Mouse (Mus musculus) midbrain, embryonic 13.5 days (tissue): ENCODE data around the gene Lzic. TPM values are rescaled to one million over a fixed set of nuclear protein-coding genes. Genes with fewer than 3 reads are reported as not detected.

ENCODE experiments used
- ATAC-seq: fragments of 200-750 bp; cut with Nextera tagmentation; 2 replicates; pipeline ENCODE4 v1.8.0; 2017; ENCODE audit warnings: mild to moderate bottlenecking, moderate TSS enrichment, moderate library complexity
- H3K27ac ChIP-seq: fragments of 300-500 bp; sonication (generic); 2 replicates; pipeline ENCODE4 v1.5.1; 2015; ENCODE audit warnings: inconsistent platforms, mild to moderate bottlenecking, moderate library complexity
- H3K27me3 ChIP-seq: fragments of 300-500 bp; sonication (generic); 2 replicates; pipeline ENCODE4 v1.6.1; 2015; ENCODE audit warnings: mild to moderate bottlenecking, inconsistent platforms
- H3K36me3 ChIP-seq: fragments of 300-500 bp; sonication (generic); 2 replicates; pipeline ENCODE4 v1.6.1; 2015; ENCODE audit warnings: mild to moderate bottlenecking, inconsistent platforms
- H3K4me1 ChIP-seq: fragments of 300-500 bp; sonication (generic); replicated peaks from 2 replicates; pipeline ENCODE4 v1.6.1; 2015; ENCODE audit warnings: inconsistent platforms
- H3K4me2 ChIP-seq: fragments of 300-500 bp; sonication (generic); replicated peaks from 2 replicates; pipeline ENCODE4 v1.6.1; 2015; ENCODE audit warnings: moderate library complexity, mild to moderate bottlenecking, inconsistent platforms
- H3K4me3 ChIP-seq: fragments of 300-500 bp; sonication (generic); replicated peaks from 2 replicates; pipeline ENCODE4 v1.5.1; 2015; ENCODE audit warnings: mild to moderate bottlenecking, inconsistent platforms
- H3K9ac ChIP-seq: fragments of 300-500 bp; sonication (generic); replicated peaks from 2 replicates; pipeline ENCODE4 v1.6.1; 2015; ENCODE audit warnings: mild to moderate bottlenecking, inconsistent platforms
- H3K9me3 ChIP-seq: fragments of 300-500 bp; sonication (generic); 2 replicates; pipeline ENCODE4 v1.6.1; 2016; ENCODE audit warnings: mild to moderate bottlenecking, inconsistent platforms
- WGBS: fragments of 180-500 bp; shearing (Covaris S2); methylation state at CpG from one replicate; pipeline ENCODE4 v1.1.7; 2015; 5-methylcytosine and 5-hydroxymethylcytosine counted together
- polyA plus RNA-seq: library from polyadenylated mRNA; unstranded; fragments of >200 nt; fragmentation: Nextera tagmentation; extraction: Ambion mirVana; gene quantifications from 2 replicates; pipeline ENCODE4 v1.2.1, GENCODE M21; 2015

Gene Lzic
- polyA plus RNA-seq, 1 experiment from 2014 or later, result 45.5 TPM

GRCm38 (mm10) chr4:149487729-149488128 is 2.7 kb downstream of the Lzic start:
- H3K9ac ChIP-seq, result no peak overlapping the region
- H3K9me3 ChIP-seq, result no peaks in the 10 kb centered on the region
- H3K36me3 ChIP-seq, result peaks cover 58% of the 10 kb centered on the region
- H3K4me1 ChIP-seq, result peaks cover 24% of the 10 kb centered on the region
- H3K4me3 ChIP-seq, result no peak overlapping the region
- no peak for ATAC-seq
- WGBS, result 96% methylated on average over 12 of the region's 12 CpGs
- H3K27me3 ChIP-seq, result no peaks in the 10 kb centered on the region
- H3K4me2 ChIP-seq, result no peak overlapping the region
- no peak overlapping the region for H3K27ac ChIP-seq

GRCm38 (mm10) chr4:149489415-149490240 is 4.6 kb downstream of the Lzic start:
- Histone ChIP-seq H3K4me2 (no peak overlapping the region), H3K36me3 (peaks cover 76% of the 10 kb centered on the region), H3K4me3 (no peak overlapping the region), H3K9me3 (no peaks in the 10 kb centered on the region), H3K27ac (no peak overlapping the region), H3K9ac (no peak overlapping the region), H3K27me3 (no peaks in the 10 kb centered on the region), H3K4me1 (peaks cover 16% of the 10 kb centered on the region)
- no peak for ATAC-seq
- 95% methylated on average over 14 of the region's 14 CpGs for WGBS

GRCm38 (mm10) chr4:149491151-149491550 is 6.1 kb downstream of the Lzic start:
- no peak for ATAC-seq
- Histone ChIP-seq H3K27ac (no peak overlapping the region), H3K4me1 (peaks cover 15% of the 10 kb centered on the region), H3K9ac (no peak overlapping the region), H3K36me3 (peaks cover 89% of the 10 kb centered on the region), H3K9me3 (no peaks in the 10 kb centered on the region), H3K27me3 (no peaks in the 10 kb centered on the region), H3K4me2 (no peak overlapping the region), H3K4me3 (no peak overlapping the region)
- 96% methylated on average over 3 of the region's 3 CpGs for WGBS

GRCm38 (mm10) chr4:149496612-149497011 is 11.6 kb downstream of the Lzic start:
- ATAC-seq, result peak; percentile 62; the same call in 1 of the 2 replicates
- H3K4me1 ChIP-seq, result peaks cover 10% of the 10 kb centered on the region
- no peak overlapping the region for H3K9ac ChIP-seq
- no peak overlapping the region for H3K4me2 ChIP-seq
- 13% methylated on average over 2 of the region's 2 CpGs for WGBS
- H3K27me3 ChIP-seq, result no peaks in the 10 kb centered on the region
- peak overlapping the region; percentile 14; the same call in 1 of the 2 replicates for H3K27ac ChIP-seq
- no peaks in the 10 kb centered on the region for H3K9me3 ChIP-seq
- peaks cover 78% of the 10 kb centered on the region for H3K36me3 ChIP-seq
- no peak overlapping the region for H3K4me3 ChIP-seq

- WGBS, result 75% methylated on average over 8 of the region's 8 CpGs
These were observed 13.9 kb downstream of the Lzic start for GRCm38 (mm10) chr4:149498901-149499300.

GRCm38 (mm10) chr4:149499790-149500189 is 14.8 kb downstream of the Lzic start:
- H3K4me1 ChIP-seq, result peaks cover 12% of the 10 kb centered on the region
- peaks cover 59% of the 10 kb centered on the region for H3K36me3 ChIP-seq
- no peak for ATAC-seq
- H3K27me3 ChIP-seq, result no peaks in the 10 kb centered on the region
- no peak overlapping the region for H3K4me2 ChIP-seq
- WGBS, result 76% methylated on average over 5 of the region's 5 CpGs
- H3K4me3 ChIP-seq, result no peak overlapping the region
- H3K9me3 ChIP-seq, result no peaks in the 10 kb centered on the region
- H3K27ac ChIP-seq, result no peak overlapping the region
- no peak overlapping the region for H3K9ac ChIP-seq

More at GRCm38 (mm10) chr4:149498901-149499300, 13.9 kb downstream of the Lzic start:
- no peak overlapping the region for H3K27ac ChIP-seq
- peaks cover 68% of the 10 kb centered on the region for H3K36me3 ChIP-seq
- no peak overlapping the region for H3K4me3 ChIP-seq
- H3K9ac ChIP-seq, result no peak overlapping the region
- H3K9me3 ChIP-seq, result no peaks in the 10 kb centered on the region
- H3K27me3 ChIP-seq, result no peaks in the 10 kb centered on the region
- H3K4me1 ChIP-seq, result peaks cover 10% of the 10 kb centered on the region
- ATAC-seq, result no peak
- no peak overlapping the region for H3K4me2 ChIP-seq

- 82% methylated on average over 5 of the region's 5 CpGs for WGBS
- Histone ChIP-seq H3K4me2 (no peak overlapping the region), H3K9me3 (no peaks in the 10 kb centered on the region), H3K36me3 (peaks cover 26% of the 10 kb centered on the region), H3K4me3 (no peak overlapping the region), H3K4me1 (0 out of 2 replicates have a peak, but pooled peaks cover 6% of the 10 kb centered on the region), H3K27ac (peak overlapping the region; percentile 45; the same call in 1 of the 2 replicates), H3K9ac (peak overlapping the region; percentile 23; the same call in 1 of the 2 replicates), H3K27me3 (no peaks in the 10 kb centered on the region)
- no peak for ATAC-seq
These were observed 19.3 kb downstream of the Lzic start for GRCm38 (mm10) chr4:149504363-149504762.

- Histone ChIP-seq H3K27ac (peak overlapping the region; percentile 45; the same call in 1 of the 2 replicates), H3K9me3 (no peaks in the 10 kb centered on the region), H3K9ac (no peak overlapping the region; the same call in 1 of the 2 replicates), H3K4me3 (no peak overlapping the region), H3K4me1 (0 out of 2 replicates have a peak, but pooled peaks cover 6% of the 10 kb centered on the region), H3K4me2 (no peak overlapping the region), H3K27me3 (no peaks in the 10 kb centered on the region), H3K36me3 (peaks cover 24% of the 10 kb centered on the region)
- ATAC-seq, result no peak
- 31% methylated on average over 3 of the region's 3 CpGs for WGBS
These were observed 19.8 kb downstream of the Lzic start for GRCm38 (mm10) chr4:149504858-149505257.

- no peaks in the 10 kb centered on the region for H3K27me3 ChIP-seq
- H3K4me3 ChIP-seq, result no peak overlapping the region
- H3K4me1 ChIP-seq, result 0 out of 2 replicates have a peak, but pooled peaks cover 6% of the 10 kb centered on the region
- H3K9ac ChIP-seq, result no peak overlapping the region
- 56% methylated on average over 15 of the region's 15 CpGs for WGBS
- H3K9me3 ChIP-seq, result no peaks in the 10 kb centered on the region
- H3K36me3 ChIP-seq, result peaks cover 18% of the 10 kb centered on the region
- no peak overlapping the region for H3K4me2 ChIP-seq
- H3K27ac ChIP-seq, result no peak overlapping the region
- no peak; the same call in 1 of the 2 replicates for ATAC-seq
These were observed 20.4 kb downstream of the Lzic start for GRCm38 (mm10) chr4:149505261-149505967.

- WGBS, result 87% methylated on average over 3 of the region's 3 CpGs
- ATAC-seq, result no peak
These were observed 21.9 kb downstream of the Lzic start for GRCm38 (mm10) chr4:149506904-149507303.

GRCm38 (mm10) chr4:149511221-149511646 is 26.2 kb downstream of the Lzic start:
- H3K27me3 ChIP-seq, result no peaks in the 10 kb centered on the region
- no peak overlapping the region for H3K4me3 ChIP-seq
- ATAC-seq, result no peak
- no peak overlapping the region for H3K4me2 ChIP-seq
- H3K4me1 ChIP-seq, result peaks cover 6% of the 10 kb centered on the region; the same call in 1 of the 2 replicates
- H3K9me3 ChIP-seq, result no peaks in the 10 kb centered on the region
- H3K27ac ChIP-seq, result peak overlapping the region; percentile 41; the same call in 1 of the 2 replicates
- no peak overlapping the region for H3K9ac ChIP-seq
- H3K36me3 ChIP-seq, result no peaks in the 10 kb centered on the region
- WGBS, result 46% methylated on average over 6 of the region's 6 CpGs

More at GRCm38 (mm10) chr4:149506904-149507303, 21.9 kb downstream of the Lzic start:
- Histone ChIP-seq H3K27me3 (no peaks in the 10 kb centered on the region), H3K9ac (no peak overlapping the region), H3K4me3 (no peak overlapping the region), H3K9me3 (no peaks in the 10 kb centered on the region), H3K36me3 (peaks cover 7% of the 10 kb centered on the region; the same call in 1 of the 2 replicates), H3K27ac (no peak overlapping the region), H3K4me1 (peaks cover 12% of the 10 kb centered on the region; the same call in 1 of the 2 replicates), H3K4me2 (no peak overlapping the region)

- Histone ChIP-seq H3K4me3 (no peak overlapping the region), H3K36me3 (no peaks in the 10 kb centered on the region), H3K27me3 (no peaks in the 10 kb centered on the region), H3K9ac (no peak overlapping the region), H3K4me2 (no peak overlapping the region), H3K4me1 (peaks cover 6% of the 10 kb centered on the region; the same call in 1 of the 2 replicates), H3K27ac (0 out of 2 replicates have a peak overlapping the region, but pooled peaks have one; percentile 41), H3K9me3 (no peaks in the 10 kb centered on the region)
- 82% methylated on average over 7 of the region's 7 CpGs for WGBS
- ATAC-seq, result no peak
These were observed 27.0 kb downstream of the Lzic start for GRCm38 (mm10) chr4:149512072-149512471.
